Mouse (Mus musculus) intestine, embryonic 15.5 days (tissue): Measurements from ENCODE around the gene Flrt2. TPM values are rescaled to one million over a fixed set of nuclear protein-coding genes. Genes with fewer than 3 reads are reported as not detected.

Experiments
- ATAC-seq: fragments of 200-750 bp; cut with Nextera tagmentation; 2 replicates; pipeline ENCODE4 v1.8.0; 2017; ENCODE audit warnings: moderate TSS enrichment, moderate library complexity
- H3K27ac ChIP-seq: fragments of 300-500 bp; sonication (generic); 2 replicates; pipeline ENCODE4 v1.5.1; 2015; ENCODE audit warnings: mild to moderate bottlenecking, inconsistent platforms
- H3K27me3 ChIP-seq: fragments of 300-500 bp; sonication (generic); replicated peaks from 2 replicates; pipeline ENCODE4 v1.6.1; 2015; ENCODE audit warnings: inconsistent platforms
- H3K36me3 ChIP-seq: fragments of 300-500 bp; sonication (generic); 2 replicates; pipeline ENCODE4 v1.6.1; 2015; ENCODE audit warnings: inconsistent platforms
- H3K4me1 ChIP-seq: fragments of 300-500 bp; sonication (generic); replicated peaks from 2 replicates; pipeline ENCODE4 v1.6.1; 2015; ENCODE audit warnings: inconsistent platforms
- H3K4me2 ChIP-seq: fragments of 300-500 bp; sonication (generic); replicated peaks from 2 replicates; pipeline ENCODE4 v1.6.1; 2015; ENCODE audit warnings: mild to moderate bottlenecking, inconsistent platforms
- H3K4me3 ChIP-seq: fragments of 300-500 bp; sonication (generic); replicated peaks from 2 replicates; pipeline ENCODE4 v1.5.1; 2015; ENCODE audit warnings: inconsistent platforms
- H3K9ac ChIP-seq: fragments of 300-500 bp; sonication (generic); 2 replicates; pipeline ENCODE4 v1.6.1; 2015; ENCODE audit warnings: inconsistent platforms
- H3K9me3 ChIP-seq: fragments of 300-500 bp; sonication (generic); 2 replicates; pipeline ENCODE4 v1.6.1; 2016; ENCODE audit warnings: inconsistent platforms
- WGBS: fragments of 180-500 bp; shearing (Covaris S2); methylation state at CpG from one replicate; pipeline ENCODE4 v1.1.7; 2015; 5-methylcytosine and 5-hydroxymethylcytosine counted together
- polyA plus RNA-seq: library from polyadenylated mRNA; unstranded; fragments of >200 nt; fragmentation: Nextera tagmentation; extraction: Ambion mirVana; gene quantifications from 2 replicates; pipeline ENCODE4 v1.2.1, GENCODE M21; 2015

Flrt2 gene
- polyA plus RNA-seq, 1 experiment from 2014 or later = 19.5 TPM

GRCm38 (mm10) chr12:95739739-95740138 lies 47.7 kb downstream of the Flrt2 start:
- H3K36me3 ChIP-seq = no peaks in the 10 kb centered on the region
- no peak overlapping the region for H3K4me2 ChIP-seq
- no peaks in the 10 kb centered on the region for H3K27me3 ChIP-seq
- no peak for ATAC-seq
- 0 out of 2 replicates have a peak, but pooled peaks cover 2% of the 10 kb centered on the region for H3K4me1 ChIP-seq
- H3K4me3 ChIP-seq = no peak overlapping the region
- H3K9me3 ChIP-seq = no peaks in the 10 kb centered on the region
- no peak overlapping the region for H3K27ac ChIP-seq
- WGBS = 65% methylated on average over 5 of the region's 5 CpGs
- no peak overlapping the region for H3K9ac ChIP-seq

DNA sequence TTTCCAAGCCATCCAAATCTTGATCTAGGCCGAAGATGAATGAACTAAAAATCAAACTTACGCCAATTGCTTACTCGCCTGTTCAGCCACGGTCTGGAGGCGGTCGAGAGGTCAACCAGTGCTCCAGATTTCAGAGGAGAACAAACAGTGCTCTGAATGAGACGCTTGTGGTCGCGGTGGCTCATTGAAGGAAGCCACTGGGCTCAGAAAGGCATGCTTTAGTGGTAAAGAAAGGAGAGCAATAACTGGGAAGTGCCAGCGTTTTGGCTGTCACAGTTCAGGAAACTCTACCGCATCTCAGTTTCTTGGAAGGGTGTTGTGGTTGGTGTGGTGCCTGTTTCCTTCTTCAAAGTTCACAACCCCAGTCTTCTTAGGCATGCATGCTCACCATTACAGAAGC lies 49.3 kb downstream of the Flrt2 start:
- no peaks in the 10 kb centered on the region for H3K9me3 ChIP-seq
- H3K4me3 ChIP-seq = no peak overlapping the region
- H3K4me1 ChIP-seq = 0 out of 2 replicates have a peak, but pooled peaks cover 2% of the 10 kb centered on the region
- no peak overlapping the region for H3K9ac ChIP-seq
- no peak for ATAC-seq
- no peaks in the 10 kb centered on the region for H3K27me3 ChIP-seq
- H3K36me3 ChIP-seq = no peaks in the 10 kb centered on the region
- no peak overlapping the region for H3K4me2 ChIP-seq
- WGBS = 70% methylated on average over 11 of the region's 11 CpGs
- no peak overlapping the region for H3K27ac ChIP-seq

GRCm38 (mm10) chr12:95744307-95744706 lies 52.3 kb downstream of the Flrt2 start:
- Histone ChIP-seq H3K9ac (no peak overlapping the region), H3K36me3 (no peaks in the 10 kb centered on the region), H3K27ac (no peak overlapping the region), H3K9me3 (no peaks in the 10 kb centered on the region), H3K4me2 (no peak overlapping the region), H3K4me3 (no peak overlapping the region), H3K4me1 (0 out of 2 replicates have a peak, but pooled peaks cover 2% of the 10 kb centered on the region), H3K27me3 (no peaks in the 10 kb centered on the region)
- 58% methylated on average over 4 of the region's 4 CpGs for WGBS
- ATAC-seq = no peak

DNA sequence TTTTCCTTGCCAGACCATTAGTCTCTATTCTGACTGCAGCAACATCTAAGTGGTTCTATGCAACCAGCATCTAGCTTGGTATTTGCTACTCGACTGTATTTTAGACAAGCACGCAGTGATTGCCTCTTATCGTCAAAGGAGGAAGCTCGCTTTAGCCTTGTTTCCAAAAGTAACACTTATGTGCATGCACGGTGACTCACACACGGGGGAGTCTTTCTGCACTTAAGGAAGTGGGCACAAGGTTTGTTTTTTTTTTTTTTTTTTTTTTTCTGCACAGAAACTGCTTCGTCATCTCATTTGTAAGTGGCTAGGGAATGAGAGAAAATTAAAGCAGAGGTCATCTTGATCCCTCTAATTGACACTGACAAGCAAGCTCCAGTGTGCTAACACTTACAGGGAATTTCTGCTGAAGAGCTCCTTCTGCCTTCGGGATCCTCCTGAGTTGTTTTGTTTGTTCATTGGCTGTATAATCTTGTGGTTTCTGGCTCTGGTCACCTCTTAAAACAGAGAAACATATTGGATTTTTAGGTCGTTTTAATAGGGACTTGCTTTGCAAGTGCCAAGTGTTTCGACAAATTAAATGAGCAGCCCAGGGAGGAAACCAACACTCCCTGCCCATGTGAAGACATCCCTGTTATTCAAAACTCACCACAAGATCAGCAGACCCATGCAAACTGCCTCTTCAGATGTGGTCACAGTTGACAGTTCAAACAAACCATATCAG lies 55.0 kb downstream of the Flrt2 start:
- Histone ChIP-seq H3K4me2 (no peak overlapping the region), H3K27ac (no peak overlapping the region)
- 66% methylated on average over 10 of the region's 10 CpGs for WGBS

DNA sequence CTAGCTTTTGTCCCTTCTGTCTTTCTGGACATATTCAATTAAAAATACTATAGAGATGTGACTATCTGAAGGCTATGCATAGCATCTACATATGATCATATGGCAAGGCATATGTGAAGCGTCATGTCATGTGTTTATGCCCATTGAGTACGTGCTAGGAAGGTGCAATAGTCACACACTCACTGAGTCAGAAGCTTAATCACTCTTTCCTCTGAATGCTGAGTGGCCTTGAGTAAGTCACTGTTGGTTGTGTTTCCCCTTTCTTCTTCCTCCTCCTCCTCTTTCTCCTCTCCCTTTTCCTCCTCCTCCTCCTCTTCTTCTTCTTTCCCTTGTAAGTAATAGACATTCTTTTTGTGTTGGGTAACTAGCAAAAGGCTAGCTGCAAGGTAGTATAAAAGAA lies 56.7 kb downstream of the Flrt2 start:
- H3K9ac ChIP-seq = no peak overlapping the region
- H3K27me3 ChIP-seq = no peaks in the 10 kb centered on the region
- no peak overlapping the region for H3K4me3 ChIP-seq
- no peak overlapping the region for H3K4me2 ChIP-seq
- H3K36me3 ChIP-seq = no peaks in the 10 kb centered on the region
- no peak overlapping the region for H3K27ac ChIP-seq
- 87% methylated on average over 2 of the region's 2 CpGs for WGBS
- no peak for ATAC-seq
- H3K4me1 ChIP-seq = 0 out of 2 replicates have a peak, but pooled peaks cover 2% of the 10 kb centered on the region
- no peaks in the 10 kb centered on the region for H3K9me3 ChIP-seq

More for the DNA sequence above, 55.0 kb downstream of the Flrt2 start:
- Histone ChIP-seq H3K9me3 (no peaks in the 10 kb centered on the region), H3K4me1 (0 out of 2 replicates have a peak, but pooled peaks cover 2% of the 10 kb centered on the region), H3K27me3 (no peaks in the 10 kb centered on the region), H3K9ac (no peak overlapping the region), H3K36me3 (no peaks in the 10 kb centered on the region), H3K4me3 (no peak overlapping the region)
- no peak for ATAC-seq

- no peaks in the 10 kb centered on the region for H3K27me3 ChIP-seq
- ATAC-seq = no peak
- 83% methylated on average over 2 of the region's 2 CpGs for WGBS
- H3K9ac ChIP-seq = no peak overlapping the region
- H3K4me3 ChIP-seq = no peak overlapping the region
- H3K4me1 ChIP-seq = 0 out of 2 replicates have a peak, but pooled peaks cover 2% of the 10 kb centered on the region
- no peaks in the 10 kb centered on the region for H3K9me3 ChIP-seq
- H3K27ac ChIP-seq = no peak overlapping the region
- H3K4me2 ChIP-seq = no peak overlapping the region
- H3K36me3 ChIP-seq = no peaks in the 10 kb centered on the region
These were observed 57.2 kb downstream of the Flrt2 start for GRCm38 (mm10) chr12:95749248-95749647.

- H3K36me3 ChIP-seq = no peaks in the 10 kb centered on the region
- H3K9ac ChIP-seq = no peak overlapping the region
- H3K9me3 ChIP-seq = no peaks in the 10 kb centered on the region
- H3K4me1 ChIP-seq = no peaks in the 10 kb centered on the region
- H3K27ac ChIP-seq = no peak overlapping the region
- no peak for ATAC-seq
- no peak overlapping the region for H3K4me2 ChIP-seq
- 69% methylated on average over 5 of the region's 5 CpGs for WGBS
- no peak overlapping the region for H3K4me3 ChIP-seq
- H3K27me3 ChIP-seq = no peaks in the 10 kb centered on the region
These were observed 67.3 kb downstream of the Flrt2 start for GRCm38 (mm10) chr12:95759212-95759746.

DNA sequence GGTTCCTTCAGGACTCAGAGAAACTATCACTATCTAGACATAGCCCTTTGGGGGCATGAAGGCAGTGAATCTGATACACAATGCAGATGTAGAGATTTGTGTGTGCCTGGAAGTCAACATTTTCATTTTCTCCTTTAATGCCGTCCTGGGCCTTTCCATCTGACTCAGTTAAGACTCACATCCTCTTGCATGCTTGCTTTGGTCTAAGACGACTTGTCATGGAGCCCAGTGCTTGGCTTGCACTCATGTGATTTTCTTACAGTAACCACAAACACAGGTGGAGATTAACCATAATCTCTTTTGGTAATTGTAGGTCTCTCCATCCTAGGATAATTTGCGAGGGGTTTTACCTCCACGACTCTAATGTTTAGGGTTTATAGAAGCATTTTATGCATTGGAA lies 73.2 kb downstream of the Flrt2 start:
- no peaks in the 10 kb centered on the region for H3K27me3 ChIP-seq
- no peak overlapping the region for H3K4me3 ChIP-seq
- H3K9me3 ChIP-seq = no peaks in the 10 kb centered on the region
- H3K4me1 ChIP-seq = no peaks in the 10 kb centered on the region
- WGBS = 90% methylated on average over 4 of the region's 4 CpGs
- no peaks in the 10 kb centered on the region for H3K36me3 ChIP-seq
- no peak overlapping the region for H3K27ac ChIP-seq
- H3K4me2 ChIP-seq = no peak overlapping the region
- no peak overlapping the region for H3K9ac ChIP-seq
- no peak for ATAC-seq

- Histone ChIP-seq H3K27me3 (no peaks in the 10 kb centered on the region), H3K27ac (no peak overlapping the region), H3K36me3 (no peaks in the 10 kb centered on the region), H3K4me1 (no peaks in the 10 kb centered on the region), H3K9me3 (no peaks in the 10 kb centered on the region), H3K4me3 (no peak overlapping the region), H3K4me2 (no peak overlapping the region), H3K9ac (no peak overlapping the region)
- ATAC-seq = no peak
- 81% methylated on average over 2 of the region's 2 CpGs for WGBS
These were observed 77.0 kb downstream of the Flrt2 start for GRCm38 (mm10) chr12:95769041-95769440.

DNA sequence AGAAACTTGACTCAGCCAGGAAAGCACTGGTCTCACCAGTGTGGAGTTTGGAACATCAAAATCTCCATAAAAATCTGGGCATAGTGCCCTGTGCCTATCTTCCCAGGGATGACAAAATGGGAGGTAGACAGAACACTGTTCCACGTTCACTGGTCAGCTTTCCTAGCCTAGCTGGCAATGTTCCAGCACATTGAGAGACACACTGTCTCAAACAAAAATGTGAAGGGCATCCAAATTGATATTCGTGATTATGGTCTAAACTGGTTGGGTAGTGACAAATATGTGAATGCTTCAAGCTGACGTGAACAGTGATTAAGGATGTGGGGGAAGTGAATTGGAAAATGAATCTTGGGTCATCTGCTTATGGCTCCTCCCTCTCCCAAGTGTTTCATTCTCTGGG lies 78.2 kb downstream of the Flrt2 start:
- Histone ChIP-seq H3K9me3 (no peaks in the 10 kb centered on the region), H3K4me2 (no peak overlapping the region), H3K4me1 (no peaks in the 10 kb centered on the region), H3K27me3 (no peaks in the 10 kb centered on the region), H3K27ac (no peak overlapping the region), H3K4me3 (no peak overlapping the region), H3K9ac (no peak overlapping the region), H3K36me3 (no peaks in the 10 kb centered on the region)
- ATAC-seq = no peak
- 72% methylated on average over 3 of the region's 3 CpGs for WGBS

- H3K27me3 ChIP-seq = no peaks in the 10 kb centered on the region
- 67% methylated on average over 1 of the region's 1 CpGs for WGBS
These were observed 98.1 kb downstream of the Flrt2 start for GRCm38 (mm10) chr12:95790146-95790545.

DNA sequence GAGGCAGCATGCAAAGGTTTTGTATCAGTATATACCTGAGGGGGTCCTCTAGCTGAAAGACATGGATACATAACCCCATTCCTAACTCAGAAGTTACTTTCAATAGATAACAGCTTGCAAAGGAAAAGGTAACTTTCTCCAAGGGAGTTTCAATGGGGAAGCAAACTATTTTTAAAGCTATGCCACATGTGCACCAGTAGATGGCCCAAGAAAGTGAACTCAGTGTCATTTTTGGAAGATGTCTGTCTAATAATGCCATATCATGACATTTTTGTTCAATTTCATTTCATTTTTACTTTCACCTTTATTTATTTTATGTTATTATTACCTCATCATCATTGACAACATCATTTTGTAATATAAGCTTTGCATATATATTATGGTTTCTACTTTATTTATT lies 124.6 kb downstream of the Flrt2 start:
- H3K4me2 ChIP-seq = no peak overlapping the region

More at GRCm38 (mm10) chr12:95790146-95790545, 98.1 kb downstream of the Flrt2 start:
- H3K9me3 ChIP-seq = no peaks in the 10 kb centered on the region
- no peak for ATAC-seq
- no peaks in the 10 kb centered on the region for H3K36me3 ChIP-seq
- no peak overlapping the region for H3K9ac ChIP-seq
- H3K4me2 ChIP-seq = no peak overlapping the region
- H3K4me3 ChIP-seq = no peak overlapping the region
- no peak overlapping the region for H3K27ac ChIP-seq
- no peaks in the 10 kb centered on the region for H3K4me1 ChIP-seq

More for the DNA sequence above, 124.6 kb downstream of the Flrt2 start:
- no peaks in the 10 kb centered on the region for H3K36me3 ChIP-seq
- H3K4me1 ChIP-seq = no peaks in the 10 kb centered on the region
- H3K4me3 ChIP-seq = no peak overlapping the region
- no peaks in the 10 kb centered on the region for H3K9me3 ChIP-seq
- H3K27me3 ChIP-seq = no peaks in the 10 kb centered on the region
- no peak for ATAC-seq
- no peak overlapping the region for H3K27ac ChIP-seq
- no peak overlapping the region for H3K9ac ChIP-seq
